Mouse (Mus musculus): Measurements from ENCODE around the gene Rbm4b.

GRCm38 (mm10) chr19:4786313-4786712, 30.0 kb downstream of the Rbm4b start:
- TF ChIP-seq EP300 (IDR thresholded peaks at IDR 0.05; ENCODE audit: low read depth) (no peak), CTCF (IDR thresholded peaks at IDR 0.05; ENCODE audit: low read depth) (no peak)
